Mouse (Mus musculus): ENCODE data around the gene Gsdmc3. TPM values are rescaled to one million over a fixed set of nuclear protein-coding genes. Genes with fewer than 3 reads are reported as not detected.

The Gsdmc3 gene
- total RNA-seq (2023): not detected

DNA sequence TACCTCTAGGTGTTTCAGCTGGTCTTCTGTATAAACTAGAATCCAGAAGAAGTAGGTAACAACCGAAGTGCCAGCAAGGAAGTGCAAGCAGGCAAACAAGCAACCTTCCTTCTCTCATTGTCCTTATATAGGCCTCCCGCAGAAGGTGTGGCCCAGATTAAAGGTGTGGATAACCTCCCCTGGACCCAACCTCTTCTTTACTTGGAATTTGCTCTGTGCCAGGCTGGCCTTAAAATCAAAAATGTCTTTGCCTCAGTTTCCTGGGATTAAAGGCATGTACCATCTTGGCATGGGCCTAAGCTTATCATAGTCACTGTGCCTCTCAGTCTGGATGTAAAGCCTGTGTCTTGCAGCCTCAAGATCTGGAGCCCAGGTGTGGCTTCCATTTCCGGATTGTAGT, at the start of gene Gsdmc3:
Gene Gsdmc3, minus strand, starts transcription at position 101 of the 400 bp plus-strand sequence.

DNA sequence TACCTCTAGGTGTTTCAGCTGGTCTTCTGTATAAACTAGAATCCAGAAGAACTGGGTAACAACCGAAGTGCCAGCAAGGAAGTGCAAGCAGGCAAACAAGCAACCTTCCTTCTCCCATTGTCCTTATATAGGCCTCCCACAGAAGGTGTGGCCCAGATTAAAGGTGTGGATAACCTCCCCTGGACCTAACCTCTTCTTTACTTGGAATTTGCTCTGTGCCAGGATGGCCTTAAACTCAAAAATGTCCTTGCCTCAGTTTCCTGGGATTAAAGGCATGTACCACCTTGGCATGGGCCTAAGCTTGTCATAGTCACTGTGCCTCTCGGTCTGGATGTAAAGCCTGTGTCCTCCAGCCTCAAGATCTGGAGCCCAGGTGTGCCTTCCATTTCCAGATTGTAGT, 33.8 kb upstream of the Gsdmc3 start, which contains the start of gene Gsdmc4:
Gene Gsdmc4, minus strand, starts transcription at position 101 of the 400 bp plus-strand sequence.

Other genes with a start within 250 kb of the Gsdmc3 start
- gene Gsdmc2, start 33.4 kb downstream of the Gsdmc3 start, total RNA-seq (2023): not detected
- gene Gsdmc4, start 33.7 kb upstream of the Gsdmc3 start, total RNA-seq (2023): 1 to 10 TPM in 1 of 2 experiments, not detected in 1; 1.2 TPM
- 100 to 1,000 TPM; 211 to 229 TPM for gene Fam49b, start 181.9 kb upstream of the Gsdmc3 start, total RNA-seq (2023)